Mouse (Mus musculus) bone marrow macrophage, adult 2 months (primary cell): ENCODE measurements around the gene Eci3.

Source experiments
- CTCF ChIP-seq: IDR thresholded peaks from 2 replicates; pipeline ENCODE4 v1.5.1; 2012; ENCODE audit warnings: low read depth, mild to moderate bottlenecking, low read length, moderate library complexity
- POLR2A ChIP-seq: IDR thresholded peaks from 2 replicates; pipeline ENCODE4 v1.6.1; 2012; ENCODE audit warnings: mild to moderate bottlenecking, low read depth, low read length, borderline replicate concordance

DNA sequence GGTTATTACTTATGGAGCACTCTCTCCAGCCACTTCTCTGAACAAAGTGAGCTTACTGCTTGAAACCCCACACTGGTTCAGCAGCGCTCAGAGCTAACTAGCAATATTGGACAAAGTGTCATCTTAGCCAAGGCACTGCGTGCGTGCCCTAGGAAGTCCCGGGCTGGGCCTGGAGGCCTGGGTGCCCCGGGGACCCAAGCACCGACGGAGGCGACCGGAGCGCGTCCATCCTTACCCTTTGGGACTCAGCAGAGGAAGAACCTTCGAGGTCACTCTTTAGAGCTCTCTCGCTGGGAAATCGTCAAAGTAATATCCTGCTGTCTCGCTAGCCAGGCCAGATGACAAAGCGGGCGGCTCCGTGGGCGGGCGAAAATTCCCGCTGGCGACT lies 30.0 kb upstream of the Eci3 start:
- no peak for TF ChIP-seq POLR2A
- TF ChIP-seq CTCF, result no peak
